Mouse (Mus musculus): ENCODE measurements around the gene Rc3h1. TPM values are rescaled to one million over a fixed set of nuclear protein-coding genes. Genes with fewer than 3 reads are reported as not detected.
"Not testable (repeated sequence)": the region's sequence is repeated elsewhere in the genome, so short reads cannot be mapped to it uniquely, and the experiment has no call there.

Rc3h1 gene
- total and polyA plus RNA-seq, 3 experiments: 6.2 to 15.2 TPM; not detected in 1

DNA sequence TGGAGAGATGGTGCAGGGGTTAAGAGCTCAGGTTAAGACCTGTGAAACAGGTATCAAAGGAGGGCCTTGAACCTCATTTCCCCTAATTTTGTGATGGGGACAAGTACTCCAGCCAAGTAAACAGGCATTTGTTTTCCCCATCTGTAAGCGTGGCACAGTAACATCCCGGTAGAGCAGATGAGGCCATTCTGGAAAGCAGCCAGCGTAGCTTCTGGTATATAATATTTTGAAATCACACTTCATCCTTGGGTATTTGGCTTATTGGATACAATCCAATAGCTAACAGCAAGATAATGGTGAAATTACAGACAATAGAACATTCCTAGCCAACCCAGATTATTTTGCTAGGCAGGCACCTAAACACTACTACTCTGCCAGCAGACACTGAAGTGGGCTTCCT is 76.7 kb downstream of the Rc3h1 start:
- Histone ChIP-seq H3K27me3 (ENCODE audit: control insufficient read depth in 1 of 2, insufficient read depth in 2 of 2, low read length in 2 of 2) (no peaks in the 10 kb centered on the region), H3K36me3 (ENCODE audit: control insufficient read depth in 1 of 2, insufficient read depth in 2 of 2, low read length in 2 of 2) (no peaks in the 10 kb centered on the region), H3K27ac (ENCODE audit: control insufficient read depth, low read depth, low read length) (no peak overlapping the region), H3K4me3 (ENCODE audit: control insufficient read depth in 1 of 2, insufficient read depth in 1 of 2, low read depth in 2 of 2, low read length in 2 of 2) (no peak overlapping the region), H3K79me2 (ENCODE audit: control insufficient read depth, insufficient read depth, low read length, poor library complexity) (no peaks in the 10 kb centered on the region), H3K9me3 (replicated peaks; ENCODE audit: insufficient read depth, low read length) (no peaks in the 10 kb centered on the region), H3K9ac (ENCODE audit: control insufficient read depth, low read depth, low read length, poor library complexity, severe bottlenecking) (no peak overlapping the region), H3K4me1 (ENCODE audit: control insufficient read depth in 1 of 2, insufficient read depth in 2 of 2, low read length in 2 of 2) (peaks cover 0 to 4% of the 10 kb centered on the region in 2 experiments; a peak in 2 of 4 replicates)
- TF ChIP-seq TCF12 (IDR thresholded peaks at IDR 0.05; ENCODE audit: low read depth, low read length) (no peak), MYB (IDR thresholded peaks at IDR 0.05; ENCODE audit: low read depth, low read length) (no peak), TBP (IDR thresholded peaks at IDR 0.05; ENCODE audit: low read depth, low read length) (no peak), RAD21 (IDR thresholded peaks at IDR 0.05; ENCODE audit: low read depth, low read length) (no peak), ZMIZ1 (IDR thresholded peaks at IDR 0.05; ENCODE audit: low read depth, low read length) (no peak), MEF2A (IDR thresholded peaks at IDR 0.05; ENCODE audit: extremely low read depth, insufficient replicate concordance, low read depth, low read length, poor library complexity, severe bottlenecking) (no peak), GATA1 (IDR thresholded peaks at IDR 0.05; ENCODE audit: low read depth, low read length) (no peak), ELF1 (IDR thresholded peaks at IDR 0.05; ENCODE audit: low read depth, low read length) (no peak), ZNF384 (IDR thresholded peaks at IDR 0.05; ENCODE audit: low read depth, low read length) (no peak), CTCF (IDR thresholded peaks at IDR 0.05 in 2 of 3, conservative IDR thresholded peaks at IDR 0.05 in 1 of 3; ENCODE audit: control insufficient read depth in 1 of 3, insufficient read depth in 1 of 3, low read depth in 2 of 3, low read length in 3 of 3, poor library complexity in 1 of 3, severe bottlenecking in 1 of 3) (no peak), NRF1 (IDR thresholded peaks at IDR 0.05; ENCODE audit: insufficient read depth, low read depth, low read length, poor library complexity, severe bottlenecking) (no peak), ZKSCAN1 (IDR thresholded peaks at IDR 0.05; ENCODE audit: low read depth, low read length) (no peak), MAZ (IDR thresholded peaks at IDR 0.05; ENCODE audit: low read depth, low read length) (no peak), POLR2AphosphoS5 (IDR thresholded peaks at IDR 0.05; ENCODE audit: borderline replicate concordance, low read depth, low read length) (no peak), JUND (IDR thresholded peaks at IDR 0.05; ENCODE audit: low read depth, low read length) (no peak), E2F4 (IDR thresholded peaks at IDR 0.05; ENCODE audit: borderline replicate concordance, low read depth, low read length) (no peak)
- no peak for DNase-seq (ENCODE audit: low read depth, low spot score)

DNA sequence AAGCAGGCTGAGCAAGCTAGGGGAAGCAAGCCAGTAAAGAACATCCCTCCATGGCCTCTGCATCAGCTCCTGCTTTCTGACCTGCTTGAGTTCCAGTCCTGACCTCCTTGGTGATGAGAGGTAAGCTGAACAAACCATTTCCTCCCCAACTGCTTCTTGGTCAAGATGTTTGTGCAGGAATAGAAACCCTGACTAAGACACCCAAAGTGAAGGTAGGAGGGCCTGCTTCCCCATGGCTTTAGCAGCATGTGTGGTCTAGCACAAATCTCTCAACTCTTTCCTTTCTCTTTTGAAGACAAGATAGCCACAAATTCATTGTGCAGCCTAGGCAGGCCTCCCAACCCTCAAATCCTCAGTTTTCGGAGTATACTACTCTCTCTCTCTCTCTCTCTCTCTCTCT is 78.5 kb downstream of the Rc3h1 start:
- not testable (repeated sequence) for H3K4me3 ChIP-seq (ENCODE audit: control insufficient read depth in 1 of 2, insufficient read depth in 1 of 2, low read depth in 2 of 2, low read length in 2 of 2); H3K9ac ChIP-seq (ENCODE audit: control insufficient read depth, low read depth, low read length, poor library complexity, severe bottlenecking); DNase-seq (ENCODE audit: low read depth, low spot score); H3K4me1 ChIP-seq (ENCODE audit: control insufficient read depth in 1 of 2, insufficient read depth in 2 of 2, low read length in 2 of 2); H3K79me2 ChIP-seq (ENCODE audit: control insufficient read depth, insufficient read depth, low read length, poor library complexity); H3K36me3 ChIP-seq (ENCODE audit: control insufficient read depth in 1 of 2, insufficient read depth in 2 of 2, low read length in 2 of 2); H3K27me3 ChIP-seq (ENCODE audit: control insufficient read depth in 1 of 2, insufficient read depth in 2 of 2, low read length in 2 of 2); H3K9me3 ChIP-seq (replicated peaks; ENCODE audit: insufficient read depth, low read length); H3K27ac ChIP-seq (ENCODE audit: control insufficient read depth, low read depth, low read length)
